Mouse (Mus musculus) cortical plate, adult 2 months (tissue): ENCODE measurements around the gene Rhod.

Source experiments
- CTCF ChIP-seq: fragments of 200-500 bp; IDR thresholded peaks from 2 replicates; pipeline ENCODE4 v1.5.1; 2011; ENCODE audit warnings: mild to moderate bottlenecking, control low read depth, low read length; ENCODE audit not compliant: insufficient read depth; ENCODE audit errors: extremely low read depth
- POLR2A ChIP-seq: fragments of 200-500 bp; IDR thresholded peaks from 2 replicates; pipeline ENCODE4 v1.6.1; 2011; ENCODE audit warnings: mild to moderate bottlenecking, low read length, control low read depth; ENCODE audit not compliant: insufficient read depth; ENCODE audit errors: extremely low read depth

- TF ChIP-seq CTCF (no peak), POLR2A (no peak)
Observed at GRCm38 (mm10) chr19:4473549-4473948, 34.3 kb upstream of the Rhod start.
